Mouse (Mus musculus): ENCODE data around the gene Prpf6. TPM values are rescaled to one million over a fixed set of nuclear protein-coding genes. Genes with fewer than 3 reads are reported as not detected.
A peak's percentile ranks its signal among the peaks of the same experiment; 100 is the strongest.

The Prpf6 gene
- total RNA-seq, 1 experiment from 2014 or later, result 96.6 TPM

- ATAC-seq (replicated peaks; ENCODE audit: insufficient number of reproducible peaks, low FRiP score, low TSS enrichment, poor library complexity, severe bottlenecking), result peak; percentile 8; the same call in 1 of the 2 replicates
These were observed 1.4 kb downstream of the Prpf6 start for GRCm38 (mm10) chr2:181593042-181593421.

- no peak for ATAC-seq (replicated peaks; ENCODE audit: insufficient number of reproducible peaks, low FRiP score, low TSS enrichment, poor library complexity, severe bottlenecking)
These were observed 2.3 kb downstream of the Prpf6 start for GRCm38 (mm10) chr2:181593937-181594336.

DNA sequence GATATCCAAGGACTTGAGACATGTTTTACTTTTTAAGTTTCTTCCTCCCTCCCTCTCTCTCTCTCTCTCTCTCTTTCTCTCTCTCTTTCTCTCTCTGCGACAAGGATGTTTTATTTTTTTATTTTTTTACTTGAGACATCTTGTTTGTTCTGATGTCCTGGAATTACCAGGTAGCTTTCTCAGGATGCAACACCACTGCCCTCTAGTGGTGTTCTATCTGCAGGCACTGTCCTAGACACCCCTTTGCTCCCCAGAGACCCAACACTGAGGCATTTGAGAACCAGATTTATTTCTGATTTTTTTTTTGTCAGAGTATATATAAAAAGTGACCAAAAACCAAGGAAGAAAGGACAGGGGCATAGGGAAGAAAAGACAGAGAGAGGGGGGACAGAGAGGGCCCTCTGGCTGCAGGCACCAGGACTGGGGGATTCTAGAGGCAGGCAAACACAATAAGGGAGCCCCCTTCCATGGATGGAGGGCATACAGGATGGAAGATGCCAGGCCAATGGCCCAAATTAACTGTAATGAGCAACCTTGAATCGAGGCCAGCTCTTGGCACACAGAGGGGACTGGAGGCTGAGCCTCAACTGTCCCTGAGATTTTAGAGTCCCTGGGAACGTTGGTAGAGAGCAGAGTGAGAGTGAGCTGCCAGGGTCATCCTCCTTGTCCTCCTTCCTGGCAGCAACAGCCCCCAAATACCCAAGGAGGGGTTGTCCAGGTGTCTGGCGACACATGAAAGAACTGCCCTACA lies 3.5 kb downstream of the Prpf6 start:
- ATAC-seq (replicated peaks; ENCODE audit: insufficient number of reproducible peaks, low FRiP score, low TSS enrichment, poor library complexity, severe bottlenecking), result no peak

DNA sequence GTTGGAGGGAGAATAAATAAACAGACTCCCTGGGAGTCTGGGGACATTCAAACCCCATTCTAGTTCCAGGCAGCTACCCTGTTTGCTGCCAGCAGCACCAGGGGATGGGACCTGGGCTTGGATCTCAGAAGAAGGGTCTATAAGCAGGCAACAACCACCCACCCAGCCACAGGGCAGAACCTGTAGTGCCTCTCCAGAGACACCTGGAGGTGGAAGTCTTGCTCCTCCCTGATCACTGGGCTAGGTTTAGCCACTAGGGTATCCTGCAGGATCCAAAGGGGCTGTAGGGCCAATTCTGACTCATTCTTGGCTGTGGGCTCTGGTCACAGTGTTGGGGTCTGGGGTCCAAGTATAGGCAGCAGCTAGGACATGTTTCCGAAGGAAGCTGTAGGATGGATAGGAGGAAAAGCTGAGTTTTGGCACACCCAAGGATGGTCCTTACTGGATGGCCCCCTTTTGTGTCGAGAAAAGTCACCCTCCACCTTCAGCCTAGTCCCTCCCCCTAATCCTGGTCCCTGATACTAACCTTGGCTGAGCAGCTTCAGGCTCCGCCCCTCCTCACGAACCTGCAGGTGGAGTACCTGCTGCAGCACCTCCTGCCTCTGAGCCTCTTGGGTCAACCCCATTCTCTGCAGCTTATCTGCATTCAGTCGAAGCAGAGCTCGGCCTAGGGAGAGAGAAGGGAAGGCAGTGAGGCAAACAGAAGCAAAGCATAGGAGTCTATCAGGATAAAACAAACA lies 4.7 kb downstream of the Prpf6 start:
- ATAC-seq (replicated peaks; ENCODE audit: insufficient number of reproducible peaks, low FRiP score, low TSS enrichment, poor library complexity, severe bottlenecking), result no peak

DNA sequence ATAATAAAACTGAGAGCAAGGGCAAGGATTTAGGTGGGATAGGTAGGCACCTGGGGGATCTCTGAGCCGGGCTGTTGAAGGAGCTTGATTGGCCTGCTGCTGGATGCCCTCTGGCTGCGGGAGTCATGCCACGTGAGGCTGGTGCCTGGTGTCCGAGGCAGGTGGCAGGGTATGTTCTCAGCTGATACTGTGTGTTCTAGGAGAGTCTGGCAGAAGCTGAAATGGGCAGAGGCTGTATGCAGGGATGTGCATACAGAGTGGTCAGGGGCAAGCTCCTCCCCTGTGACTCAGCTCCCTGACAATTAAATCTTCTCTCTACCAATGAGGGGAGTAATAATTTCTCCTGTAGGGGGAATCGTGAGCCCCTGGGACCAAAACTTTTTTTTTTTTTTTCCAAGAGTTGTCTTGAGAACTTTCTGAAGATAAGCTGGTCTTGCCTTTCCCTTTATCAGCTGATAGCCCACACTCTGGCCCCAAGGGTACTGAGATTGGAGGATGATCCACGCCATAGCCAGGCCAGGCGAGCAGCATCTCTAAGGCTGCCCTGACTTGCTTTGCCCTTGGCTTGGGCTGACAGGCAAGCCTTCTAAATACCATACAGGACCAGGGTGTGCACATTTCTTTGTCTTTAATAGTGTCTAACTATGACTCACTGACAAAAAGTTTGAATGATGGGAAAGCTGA lies 5.9 kb downstream of the Prpf6 start:
- ATAC-seq (replicated peaks; ENCODE audit: insufficient number of reproducible peaks, low FRiP score, low TSS enrichment, poor library complexity, severe bottlenecking), result no peak

DNA sequence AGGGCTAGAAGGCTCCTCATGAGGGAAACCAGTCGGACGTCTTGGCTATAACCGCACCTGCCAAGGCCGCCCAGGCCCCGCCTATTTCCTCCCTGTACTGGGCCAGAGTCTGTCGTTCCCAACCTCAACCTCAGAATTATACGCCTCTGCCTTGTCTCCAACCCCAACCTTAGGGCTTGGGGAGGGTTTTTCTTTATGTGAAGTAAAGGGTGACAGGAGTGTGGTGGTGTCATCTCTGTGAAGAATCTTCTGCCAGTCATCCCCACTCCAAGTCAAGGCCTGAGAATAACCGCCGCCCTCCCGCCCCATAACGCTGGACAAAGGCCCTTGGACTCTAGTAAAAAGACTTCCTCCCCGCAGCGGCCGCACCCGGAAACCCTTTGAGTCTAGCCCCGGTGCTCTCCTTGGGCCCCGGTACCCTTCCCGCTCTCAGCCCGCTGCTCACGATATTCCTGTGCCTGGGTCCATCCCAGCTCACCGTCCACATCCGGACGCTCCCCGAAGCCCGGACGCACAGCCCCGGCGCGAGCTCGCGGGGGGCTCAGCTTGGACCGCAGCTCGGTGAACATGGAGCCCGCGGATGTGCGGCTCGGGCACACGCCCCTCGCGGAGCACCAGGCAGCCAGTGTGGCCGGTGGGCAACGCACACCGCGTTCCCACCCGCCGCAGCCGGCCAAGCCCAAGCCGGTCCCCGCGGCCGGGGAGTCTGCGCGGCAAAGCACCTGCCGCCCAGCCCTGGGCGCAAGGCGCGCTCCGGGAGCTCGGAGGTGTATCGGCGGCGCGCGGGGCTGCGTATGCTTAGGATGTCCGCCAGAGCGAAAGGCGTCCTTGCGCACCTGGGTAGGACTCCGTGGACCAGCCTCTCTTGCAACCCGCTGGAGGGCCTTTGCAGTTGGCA lies 7.0 kb downstream of the Prpf6 start, which contains the start of gene Samd10:
Gene Samd10, minus strand, starts transcription at position 759 of the 898 bp plus-strand sequence.
- ATAC-seq (replicated peaks; ENCODE audit: insufficient number of reproducible peaks, low FRiP score, low TSS enrichment, poor library complexity, severe bottlenecking), result peak; percentile 15; the same call in 1 of the 2 replicates

DNA sequence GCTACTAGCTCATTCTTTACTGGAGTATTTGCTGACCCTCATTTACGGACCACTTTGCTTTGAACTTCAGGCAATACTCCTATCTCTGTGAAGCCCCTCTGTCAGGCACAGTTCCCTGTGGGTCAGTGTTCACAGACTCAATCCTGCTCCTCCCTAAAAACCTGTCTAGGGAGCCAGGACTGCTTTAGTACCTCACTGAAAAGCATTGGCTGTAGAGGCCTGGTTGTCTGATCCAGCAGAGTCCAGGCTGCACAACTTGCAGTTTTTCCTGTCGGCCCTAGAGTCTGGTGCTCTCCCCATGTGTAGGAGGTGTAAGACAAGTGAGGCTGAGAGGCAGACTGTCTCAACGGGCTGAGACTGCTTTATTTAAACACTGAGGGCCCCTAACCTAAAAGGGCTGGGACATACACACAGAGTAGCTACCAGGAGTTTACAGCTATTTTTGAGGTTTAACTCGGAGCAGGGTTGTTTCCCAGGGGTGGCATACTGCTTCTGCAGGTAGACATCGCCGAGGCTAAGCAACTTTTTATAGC lies 8.6 kb downstream of the Prpf6 start:
- ATAC-seq (replicated peaks; ENCODE audit: insufficient number of reproducible peaks, low FRiP score, low TSS enrichment, poor library complexity, severe bottlenecking), result no peak

DNA sequence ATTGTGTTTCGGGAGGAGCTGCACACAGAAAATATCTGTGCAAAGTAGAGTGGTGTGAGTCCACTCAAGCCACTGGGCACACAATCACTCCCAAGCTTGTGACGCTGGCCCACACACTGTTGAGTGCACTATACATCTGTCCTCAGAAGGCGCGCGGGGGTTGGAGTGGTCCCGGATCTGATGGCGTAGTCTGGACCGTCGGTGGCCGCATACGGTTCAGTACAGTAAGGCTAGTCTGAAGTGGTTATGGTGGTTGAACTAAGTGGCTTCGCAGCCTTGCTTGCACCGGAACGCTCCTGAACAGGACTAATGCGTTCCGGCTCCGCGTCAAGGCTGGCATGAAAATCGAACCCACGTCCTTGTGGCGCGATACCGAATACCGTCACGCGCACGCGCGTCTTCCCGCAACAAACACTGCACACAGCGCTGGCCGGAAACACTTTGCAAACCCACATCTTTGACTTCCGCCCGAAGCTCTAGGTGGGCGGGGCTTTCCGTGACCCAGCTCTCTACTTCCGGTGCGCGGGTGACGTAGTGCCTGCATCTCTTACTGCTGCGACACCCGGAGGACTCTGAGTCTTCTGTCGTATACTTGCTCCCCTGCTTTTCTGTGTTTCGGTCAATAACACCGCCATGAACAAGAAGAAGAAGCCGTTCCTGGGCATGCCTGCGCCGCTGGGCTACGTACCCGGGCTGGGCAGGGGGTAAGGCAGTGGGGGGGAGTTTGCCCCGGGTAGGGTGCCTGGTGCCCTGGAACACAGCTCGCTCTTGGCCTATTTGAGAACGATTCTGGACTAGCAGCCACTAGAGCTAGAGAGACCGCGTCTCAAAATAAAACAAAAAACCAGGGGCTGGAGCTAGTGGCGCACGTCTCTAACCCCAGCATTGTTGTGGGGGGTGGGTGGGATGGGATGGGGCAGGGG lies 9.4 kb downstream of the Prpf6 start:
- peak; percentile 95 for ATAC-seq (replicated peaks; ENCODE audit: insufficient number of reproducible peaks, low FRiP score, low TSS enrichment, poor library complexity, severe bottlenecking)

DNA sequence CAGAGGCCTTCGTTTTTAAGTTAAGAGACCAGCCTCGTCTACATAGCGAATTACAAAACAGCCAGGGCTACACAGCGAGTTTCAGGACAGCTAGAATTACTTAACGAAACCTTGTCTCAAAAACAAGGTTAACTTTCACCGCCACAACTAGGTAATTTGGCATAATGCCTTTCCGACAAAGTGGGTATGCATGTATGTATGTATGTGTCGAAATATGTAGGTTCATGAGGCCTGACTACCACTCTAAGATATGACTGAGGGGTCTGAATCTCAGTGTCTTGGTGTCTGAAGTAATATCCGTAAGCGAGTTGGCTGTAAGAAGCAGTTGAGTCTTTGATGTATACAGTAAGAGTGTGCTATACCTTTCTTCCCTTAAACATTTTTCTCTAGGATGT lies 10.1 kb downstream of the Prpf6 start:
- no peak for ATAC-seq (replicated peaks; ENCODE audit: insufficient number of reproducible peaks, low FRiP score, low TSS enrichment, poor library complexity, severe bottlenecking)

DNA sequence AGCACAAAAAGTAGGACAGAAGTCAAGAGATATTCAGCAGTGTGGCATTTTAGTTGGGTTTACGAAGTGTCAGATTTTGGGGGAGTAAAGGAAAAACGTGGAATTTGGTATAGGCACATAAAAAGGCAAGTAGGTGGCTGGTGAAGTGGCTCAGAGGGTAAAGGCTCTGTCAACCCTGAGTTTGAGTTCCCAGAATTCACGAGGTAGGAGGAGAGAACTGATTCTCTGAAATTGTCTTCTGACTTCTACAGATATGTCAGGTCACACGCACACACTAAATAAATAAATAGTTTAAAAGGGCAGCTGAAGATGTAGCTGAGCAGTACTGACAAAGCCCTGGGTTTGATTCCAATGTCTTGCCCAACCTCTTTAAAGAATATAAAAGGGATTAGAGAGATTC lies 10.7 kb downstream of the Prpf6 start:
- no peak for ATAC-seq (replicated peaks; ENCODE audit: insufficient number of reproducible peaks, low FRiP score, low TSS enrichment, poor library complexity, severe bottlenecking)

DNA sequence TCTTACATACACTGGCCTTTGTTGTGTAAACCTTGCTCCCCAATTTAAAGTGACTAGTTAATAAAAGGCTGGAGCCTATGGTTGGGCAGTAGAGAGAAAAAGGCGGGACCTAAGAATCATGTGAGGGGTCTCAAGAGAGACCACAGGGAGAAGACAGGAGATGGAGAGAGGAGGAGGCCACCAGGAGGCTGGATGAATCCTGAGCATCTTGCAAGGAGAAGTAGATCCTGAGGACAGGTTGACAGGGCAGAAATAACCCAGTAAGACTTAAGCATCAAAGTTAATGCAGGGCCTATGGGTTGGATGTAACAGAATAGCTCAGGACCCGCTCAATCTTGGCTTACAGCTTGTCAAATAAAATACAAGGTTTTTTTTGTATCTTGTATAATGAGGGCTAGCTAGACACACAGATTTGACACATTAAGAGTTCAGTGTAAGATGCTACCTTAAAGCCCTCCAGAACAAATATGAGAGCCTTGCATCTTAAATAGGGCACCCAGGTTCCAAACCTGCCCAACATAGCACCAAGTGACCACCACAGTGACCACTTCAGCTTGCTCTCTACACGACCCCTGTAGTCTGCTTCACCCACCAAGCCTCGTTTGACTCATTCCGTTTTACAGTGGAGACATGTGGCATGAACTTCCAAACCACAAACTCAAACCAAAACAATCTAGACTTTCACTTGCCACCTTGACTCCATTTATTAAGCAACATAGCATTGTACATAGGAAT lies 27.3 kb downstream of the Prpf6 start:
- no peak for ATAC-seq (replicated peaks; ENCODE audit: insufficient number of reproducible peaks, low FRiP score, low TSS enrichment, poor library complexity, severe bottlenecking)

DNA sequence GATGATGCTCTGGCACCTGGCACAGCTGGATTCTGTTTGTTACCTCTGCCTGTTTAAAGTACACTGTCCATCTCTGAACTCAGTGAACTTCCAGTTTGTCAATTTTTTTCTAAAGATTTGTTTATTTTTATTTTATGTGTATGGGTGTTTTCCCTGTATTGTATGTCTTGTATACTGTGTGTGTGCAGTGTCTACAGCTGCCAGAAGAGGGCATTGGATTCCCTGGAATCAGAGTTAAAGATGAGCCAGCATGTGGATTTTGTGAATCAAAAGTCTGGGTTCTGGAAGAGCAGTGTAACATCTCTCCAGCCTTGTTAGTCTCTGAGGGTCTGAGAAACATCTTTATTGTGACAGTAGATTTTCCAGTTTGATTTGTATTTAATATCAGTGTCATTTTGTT lies 31.7 kb downstream of the Prpf6 start:
- ATAC-seq (replicated peaks; ENCODE audit: insufficient number of reproducible peaks, low FRiP score, low TSS enrichment, poor library complexity, severe bottlenecking), result no peak

- ATAC-seq (replicated peaks; ENCODE audit: insufficient number of reproducible peaks, low FRiP score, low TSS enrichment, poor library complexity, severe bottlenecking), result no peak
These were observed 36.8 kb downstream of the Prpf6 start for GRCm38 (mm10) chr2:181628471-181628870.

- no peak for ATAC-seq (replicated peaks; ENCODE audit: insufficient number of reproducible peaks, low FRiP score, low TSS enrichment, poor library complexity, severe bottlenecking)
These were observed 41.0 kb downstream of the Prpf6 start for GRCm38 (mm10) chr2:181632624-181633023.

DNA sequence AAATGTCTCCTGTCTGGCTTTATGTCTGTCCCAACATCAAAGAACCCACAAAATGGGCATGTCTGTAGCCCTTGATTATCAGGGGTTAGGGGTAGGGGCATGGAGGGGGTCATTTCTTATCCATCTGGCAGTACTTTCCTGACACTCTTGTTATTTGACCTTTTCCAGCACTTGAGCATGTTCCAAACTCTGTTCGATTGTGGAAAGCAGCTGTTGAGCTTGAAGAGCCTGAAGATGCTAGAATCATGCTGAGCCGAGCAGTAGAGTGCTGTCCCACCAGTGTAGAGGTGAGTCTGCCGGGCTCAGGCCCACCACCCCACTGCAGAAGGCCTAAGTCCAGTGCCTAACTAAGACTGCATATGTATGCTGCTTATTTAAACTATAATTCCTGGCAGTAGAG lies 44.2 kb downstream of the Prpf6 start:
- no peak for ATAC-seq (replicated peaks; ENCODE audit: insufficient number of reproducible peaks, low FRiP score, low TSS enrichment, poor library complexity, severe bottlenecking)

- peak; percentile 68 for ATAC-seq (replicated peaks; ENCODE audit: insufficient number of reproducible peaks, low FRiP score, low TSS enrichment, poor library complexity, severe bottlenecking)
These were observed 52.7 kb downstream of the Prpf6 start for GRCm38 (mm10) chr2:181644361-181644760.

DNA sequence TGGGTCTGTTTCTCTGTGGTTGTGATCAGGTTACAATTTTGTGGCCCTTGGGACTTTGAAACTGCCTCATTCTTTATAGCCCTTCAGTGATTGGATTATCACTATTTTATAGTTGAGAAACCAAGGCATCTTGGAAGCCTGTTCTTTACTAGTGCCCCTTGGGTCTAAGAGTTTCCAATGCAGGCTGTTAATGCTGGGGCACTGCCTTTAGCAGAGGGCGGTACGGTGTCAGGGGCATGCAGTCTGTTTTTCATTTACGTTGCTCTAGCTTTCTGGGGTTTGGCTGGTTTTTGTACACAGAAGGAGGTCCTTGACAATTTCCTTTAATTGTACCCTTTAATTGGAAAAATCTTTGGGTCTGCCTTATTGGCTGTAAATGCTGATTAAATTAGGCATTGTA lies 54.0 kb downstream of the Prpf6 start:
- no peak for ATAC-seq (replicated peaks; ENCODE audit: insufficient number of reproducible peaks, low FRiP score, low TSS enrichment, poor library complexity, severe bottlenecking)
